Mouse (Mus musculus): ENCODE measurements around the gene Slc3a1. TPM values are rescaled to one million over a fixed set of nuclear protein-coding genes. Genes with fewer than 3 reads are reported as not detected.

The Slc3a1 gene
- polyA plus RNA-seq, 1 experiment = 0.33 TPM

- Histone ChIP-seq H3K36me3 (ENCODE audit: control insufficient read depth, insufficient read depth, low read length) (peaks cover 5% of the 10 kb centered on the region; the same call in 1 of the 2 replicates), H3K27ac (ENCODE audit: insufficient read depth, low read length) (no peak overlapping the region), H3K4me1 (ENCODE audit: control insufficient read depth, insufficient read depth, insufficient read length) (no peaks in the 10 kb centered on the region), H3K4me3 (ENCODE audit: extremely low read depth, insufficient read depth, insufficient read length) (no peak overlapping the region), H3K27me3 (ENCODE audit: control insufficient read depth, insufficient read depth, low read length) (no peaks in the 10 kb centered on the region)
- no peak for TF ChIP-seq CTCF (IDR thresholded peaks at IDR 0.05; ENCODE audit: extremely low read depth, insufficient read depth, insufficient read length, insufficient replicate concordance)
- no peak for TF ChIP-seq POLR2A (IDR thresholded peaks at IDR 0.05; ENCODE audit: low read depth, low read length)
- 62% methylated on average over 1 of the region's 1 CpGs for WGBS
- DNase-seq (ENCODE audit: low read depth in 1 of 2, low spot score in 2 of 2) = no peak
Measured at GRCm38 (mm10) chr17:84997639-84998038, 30.5 kb upstream of the Slc3a1 start.

DNA sequence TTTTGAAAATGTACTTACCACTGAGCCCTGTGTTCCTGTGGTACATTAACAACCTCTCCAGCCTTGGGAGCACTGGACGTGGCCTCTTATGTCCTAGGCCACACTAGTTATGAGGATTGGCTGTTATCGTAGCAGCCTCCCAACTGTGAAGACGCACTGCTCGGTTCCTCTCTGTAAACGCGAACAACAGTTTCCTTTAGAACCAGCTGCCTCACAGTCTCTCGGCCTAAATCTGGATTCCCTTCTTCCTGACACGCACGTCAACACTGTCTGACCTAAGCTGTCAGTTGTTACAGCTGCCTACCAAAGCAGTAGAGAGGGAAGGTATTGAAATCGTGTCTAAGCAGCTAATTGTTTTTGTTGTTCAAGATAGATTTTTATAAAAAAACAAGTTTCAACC is 28.5 kb upstream of the Slc3a1 start:
- no peak overlapping the region for H3K27ac ChIP-seq (ENCODE audit: insufficient read depth, low read length)
- H3K4me1 ChIP-seq (ENCODE audit: control insufficient read depth, insufficient read depth, insufficient read length) = no peaks in the 10 kb centered on the region
- H3K4me3 ChIP-seq (ENCODE audit: extremely low read depth, insufficient read depth, insufficient read length) = no peak overlapping the region
- H3K27me3 ChIP-seq (ENCODE audit: control insufficient read depth, insufficient read depth, low read length) = no peaks in the 10 kb centered on the region
- TF ChIP-seq POLR2A (IDR thresholded peaks at IDR 0.05; ENCODE audit: low read depth, low read length) (no peak), CTCF (IDR thresholded peaks at IDR 0.05; ENCODE audit: extremely low read depth, insufficient read depth, insufficient read length, insufficient replicate concordance) (no peak)
- DNase-seq (ENCODE audit: low read depth in 1 of 2, low spot score in 2 of 2) = no peak
- 50% methylated on average over 10 of the region's 10 CpGs for WGBS
- peaks cover 6% of the 10 kb centered on the region; the same call in 1 of the 2 replicates for H3K36me3 ChIP-seq (ENCODE audit: control insufficient read depth, insufficient read depth, low read length)

- Histone ChIP-seq H3K36me3 (ENCODE audit: control insufficient read depth, insufficient read depth, low read length) (peaks cover 3% of the 10 kb centered on the region; the same call in 1 of the 2 replicates), H3K27ac (ENCODE audit: insufficient read depth, low read length) (no peak overlapping the region), H3K27me3 (ENCODE audit: control insufficient read depth, insufficient read depth, low read length) (no peaks in the 10 kb centered on the region), H3K4me3 (ENCODE audit: extremely low read depth, insufficient read depth, insufficient read length) (no peak overlapping the region), H3K4me1 (ENCODE audit: control insufficient read depth, insufficient read depth, insufficient read length) (no peaks in the 10 kb centered on the region)
- TF ChIP-seq POLR2A (IDR thresholded peaks at IDR 0.05; ENCODE audit: low read depth, low read length) (no peak), CTCF (IDR thresholded peaks at IDR 0.05; ENCODE audit: extremely low read depth, insufficient read depth, insufficient read length, insufficient replicate concordance) (no peak)
- DNase-seq (ENCODE audit: low read depth in 1 of 2, low spot score in 2 of 2) = no peak
- 93% methylated on average over 6 of the region's 6 CpGs for WGBS
Measured at GRCm38 (mm10) chr17:85013485-85013884, 14.7 kb upstream of the Slc3a1 start.

- WGBS = 97% methylated on average over 3 of the region's 3 CpGs
- H3K36me3 ChIP-seq (ENCODE audit: control insufficient read depth, insufficient read depth, low read length) = peaks cover 2% of the 10 kb centered on the region; the same call in 1 of the 2 replicates
- H3K27me3 ChIP-seq (ENCODE audit: control insufficient read depth, insufficient read depth, low read length) = no peaks in the 10 kb centered on the region
- TF ChIP-seq POLR2A (IDR thresholded peaks at IDR 0.05; ENCODE audit: low read depth, low read length) (no peak), CTCF (IDR thresholded peaks at IDR 0.05; ENCODE audit: extremely low read depth, insufficient read depth, insufficient read length, insufficient replicate concordance) (no peak)
- no peaks in the 10 kb centered on the region for H3K4me1 ChIP-seq (ENCODE audit: control insufficient read depth, insufficient read depth, insufficient read length)
- no peak overlapping the region for H3K27ac ChIP-seq (ENCODE audit: insufficient read depth, low read length)
- DNase-seq (ENCODE audit: low read depth in 1 of 2, low spot score in 2 of 2) = no peak
- no peak overlapping the region for H3K4me3 ChIP-seq (ENCODE audit: extremely low read depth, insufficient read depth, insufficient read length)
Measured at GRCm38 (mm10) chr17:85014632-85015031, 13.5 kb upstream of the Slc3a1 start.

DNA sequence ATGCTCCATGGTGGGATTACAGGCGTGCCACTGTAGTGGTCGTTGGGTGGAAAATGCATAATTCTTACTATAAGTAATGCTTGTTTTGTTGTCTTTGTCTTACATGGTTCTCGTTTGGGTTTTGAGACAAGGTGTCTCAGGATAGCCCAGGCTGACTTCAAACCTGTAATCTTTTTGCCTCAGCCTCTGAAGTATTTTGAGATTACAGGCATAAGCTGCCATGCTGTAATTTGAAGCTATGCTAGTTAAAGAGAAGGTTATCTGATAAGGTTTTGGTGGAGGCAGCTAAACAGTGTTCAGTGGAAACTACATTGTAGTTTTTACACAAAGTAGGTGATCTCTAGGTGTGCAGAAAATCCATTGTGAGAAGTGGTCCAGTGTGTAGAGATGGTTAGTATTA is 9.8 kb upstream of the Slc3a1 start:
- H3K36me3 ChIP-seq (ENCODE audit: control insufficient read depth, insufficient read depth, low read length) = peaks cover 1% of the 10 kb centered on the region; the same call in 1 of the 2 replicates
- no peaks in the 10 kb centered on the region for H3K4me1 ChIP-seq (ENCODE audit: control insufficient read depth, insufficient read depth, insufficient read length)
- WGBS = 83% methylated on average over 3 of the region's 3 CpGs
- DNase-seq (ENCODE audit: low read depth in 1 of 2, low spot score in 2 of 2) = no peak
- no peak overlapping the region for H3K4me3 ChIP-seq (ENCODE audit: extremely low read depth, insufficient read depth, insufficient read length)
- no peak for TF ChIP-seq POLR2A (IDR thresholded peaks at IDR 0.05; ENCODE audit: low read depth, low read length)
- no peak for TF ChIP-seq CTCF (IDR thresholded peaks at IDR 0.05; ENCODE audit: extremely low read depth, insufficient read depth, insufficient read length, insufficient replicate concordance)
- H3K27me3 ChIP-seq (ENCODE audit: control insufficient read depth, insufficient read depth, low read length) = no peaks in the 10 kb centered on the region
- H3K27ac ChIP-seq (ENCODE audit: insufficient read depth, low read length) = no peak overlapping the region

GRCm38 (mm10) chr17:85018794-85019193 is 9.4 kb upstream of the Slc3a1 start:
- WGBS = 29% methylated on average over 5 of the region's 5 CpGs
- no peaks in the 10 kb centered on the region for H3K27me3 ChIP-seq (ENCODE audit: control insufficient read depth, insufficient read depth, low read length)
- no peak overlapping the region for H3K27ac ChIP-seq (ENCODE audit: insufficient read depth, low read length)
- H3K36me3 ChIP-seq (ENCODE audit: control insufficient read depth, insufficient read depth, low read length) = 0 out of 2 replicates have a peak, but pooled peaks cover 1% of the 10 kb centered on the region
- no peak overlapping the region for H3K4me3 ChIP-seq (ENCODE audit: extremely low read depth, insufficient read depth, insufficient read length)
- H3K4me1 ChIP-seq (ENCODE audit: control insufficient read depth, insufficient read depth, insufficient read length) = no peaks in the 10 kb centered on the region
- DNase-seq (ENCODE audit: low read depth in 1 of 2, low spot score in 2 of 2) = no peak
- TF ChIP-seq POLR2A (IDR thresholded peaks at IDR 0.05; ENCODE audit: low read depth, low read length) = no peak
- no peak for TF ChIP-seq CTCF (IDR thresholded peaks at IDR 0.05; ENCODE audit: extremely low read depth, insufficient read depth, insufficient read length, insufficient replicate concordance)

DNA sequence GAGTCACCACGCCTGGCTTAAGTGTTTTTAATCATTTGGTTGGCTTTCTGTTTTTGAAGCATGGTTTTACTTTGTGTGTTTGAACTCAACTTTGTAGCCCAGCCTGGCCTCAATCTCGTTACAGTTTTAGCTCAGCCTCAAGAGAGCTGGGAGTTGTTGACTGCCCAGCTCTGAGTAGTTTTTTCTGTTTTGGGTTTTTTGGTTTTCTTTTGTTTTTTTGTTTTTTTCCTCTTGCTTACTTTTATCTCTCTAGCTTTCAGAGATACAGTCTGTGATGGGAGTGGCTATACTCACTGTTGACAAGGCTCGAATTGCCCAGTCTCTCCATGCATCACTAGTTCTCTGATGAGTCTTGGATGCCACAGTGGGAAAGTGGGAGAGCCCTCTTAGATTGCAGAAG is 7.8 kb upstream of the Slc3a1 start:
- no peaks in the 10 kb centered on the region for H3K27me3 ChIP-seq (ENCODE audit: control insufficient read depth, insufficient read depth, low read length)
- DNase-seq (ENCODE audit: low read depth in 1 of 2, low spot score in 2 of 2) = no peak
- TF ChIP-seq POLR2A (IDR thresholded peaks at IDR 0.05; ENCODE audit: low read depth, low read length) (no peak), CTCF (IDR thresholded peaks at IDR 0.05; ENCODE audit: extremely low read depth, insufficient read depth, insufficient read length, insufficient replicate concordance) (no peak)
- no peaks in the 10 kb centered on the region for H3K36me3 ChIP-seq (ENCODE audit: control insufficient read depth, insufficient read depth, low read length)
- 91% methylated on average over 3 of the region's 3 CpGs for WGBS
- H3K27ac ChIP-seq (ENCODE audit: insufficient read depth, low read length) = no peak overlapping the region
- no peak overlapping the region for H3K4me3 ChIP-seq (ENCODE audit: extremely low read depth, insufficient read depth, insufficient read length)
- H3K4me1 ChIP-seq (ENCODE audit: control insufficient read depth, insufficient read depth, insufficient read length) = no peaks in the 10 kb centered on the region

Measured in spleen, adult 2 months (tissue).